ENCODE assay signal across 14 mouse cellular contexts in the genomic region with DNA sequence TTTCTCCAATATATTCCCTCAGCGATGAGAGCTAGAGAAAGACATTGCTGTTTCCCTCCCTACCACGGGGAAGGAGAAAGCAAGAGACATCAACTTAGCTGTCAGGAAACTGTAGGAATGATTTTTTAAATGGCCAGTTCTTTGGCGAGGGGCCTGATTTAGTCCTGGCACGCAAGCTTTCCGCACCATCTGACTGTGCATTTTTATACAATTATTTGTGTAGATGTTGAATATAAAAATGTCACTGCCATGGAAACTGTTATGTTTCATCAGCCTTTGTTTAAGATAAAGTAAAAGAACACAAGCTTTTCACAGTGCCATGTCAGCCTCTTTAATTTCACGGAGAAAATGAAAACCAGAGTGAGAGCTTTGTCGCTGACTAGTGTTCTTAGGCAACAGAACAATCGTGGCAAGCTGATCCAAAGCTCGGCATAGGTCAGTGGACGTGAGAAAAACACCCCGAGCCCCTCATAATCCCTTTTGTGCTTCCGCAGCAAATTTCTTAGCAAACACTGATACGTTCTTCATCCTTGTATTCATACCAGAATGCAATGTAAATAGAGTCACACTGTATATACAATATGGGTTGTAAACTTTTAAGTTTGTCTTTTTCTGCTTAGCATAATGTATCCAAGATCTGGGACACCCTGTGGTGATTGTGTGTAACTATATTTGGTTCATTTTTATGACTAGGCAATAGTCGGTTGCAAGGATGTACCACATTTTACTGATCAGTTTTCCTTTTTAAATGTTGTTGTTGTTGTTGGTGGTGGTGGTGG.
DNase-seq lines count a peak whose midpoint lies in the region; ATAC-seq and TF ChIP-seq lines count a peak whose summit lies in the region.
"Had no signal": no experiment of that assay in that cellular context is flagged by ENCODE, and none has a peak within 500 bp of the region (broad histone marks: within the 10 kb centered on the region; RNA-seq: fewer than 3 reads in every experiment).

No protein-coding gene starts in this region.

- no peaks in the 10 kb centered on the region for H3K36me3 ChIP-seq in liver, embryonic 12.5 days
- H3K36me3 ChIP-seq: embryonic facial prominence, embryonic 12.5 days; neural tube, embryonic 13.5 days had no signal

- no peak overlapping the region for H3K4me2 ChIP-seq in liver, embryonic 12.5 days
- H3K4me2 ChIP-seq: embryonic facial prominence, embryonic 12.5 days; neural tube, embryonic 13.5 days had no signal

- no peak for TF ChIP-seq CTCF in embryonic fibroblast, embryonic 13.5 days (IDR thresholded peaks at IDR 0.05; ENCODE audit: borderline replicate concordance, insufficient read depth, low read length)

- no peaks in the 10 kb centered on the region for H3K9me3 ChIP-seq in liver, embryonic 12.5 days (replicated peaks)
- H3K9me3 ChIP-seq: embryonic facial prominence, embryonic 12.5 days; neural tube, embryonic 13.5 days had no signal

- peak overlapping the region; percentile 53; the same call in 1 of the 2 replicates for H3K27ac ChIP-seq in embryonic fibroblast, embryonic 13.5 days (ENCODE audit: insufficient read depth, low read length)
- H3K27ac ChIP-seq in liver, embryonic 12.5 days: no peak overlapping the region
- H3K27ac ChIP-seq: embryonic facial prominence, embryonic 12.5 days; neural tube, embryonic 13.5 days had no signal

- DNase-seq in cerebellum, postnatal 14 days: peak; percentile 11 to 34
- DNase-seq in cerebellum, adult 8-10 months: no peak
- DNase-seq in layer of hippocampus, adult 18-20 months (ENCODE audit: low spot score in 2 of 2): peak; percentile 28 to 35
- DNase-seq in layer of hippocampus, adult 9-10 months (ENCODE audit: low spot score): no peak
- peak; percentile 17 to 47 for DNase-seq in right cerebral cortex, adult 2 months (ENCODE audit: low spot score in 2 of 2)
- DNase-seq in lung, postnatal 36 days: no peak
- DNase-seq: cerebellum, adult 9-10 months; heart, postnatal 36 days; kidney, adult 9 months had no signal

- ATAC-seq in liver, embryonic 12.5 days: no peak

- 74% methylated on average over 14 of the region's 14 CpGs for WGBS in liver, embryonic 12.5 days (ENCODE audit: insufficient replicate concordance)

- no peaks in the 10 kb centered on the region for H3K4me1 ChIP-seq in embryonic fibroblast, embryonic 13.5 days (ENCODE audit: control insufficient read depth, insufficient read depth, low read length)
- no peaks in the 10 kb centered on the region for H3K4me1 ChIP-seq in liver, embryonic 12.5 days
- H3K4me1 ChIP-seq: embryonic facial prominence, embryonic 12.5 days; megakaryocyte, embryonic 14.5 days; neural tube, embryonic 13.5 days had no signal

- TF ChIP-seq POLR2A in embryonic fibroblast, embryonic 13.5 days (IDR thresholded peaks at IDR 0.05; ENCODE audit: low read depth, low read length): no peak

- no peak overlapping the region for H3K4me3 ChIP-seq in embryonic fibroblast, embryonic 13.5 days (ENCODE audit: insufficient read depth, low read length)
- H3K4me3 ChIP-seq in liver, embryonic 12.5 days: no peak overlapping the region
- H3K4me3 ChIP-seq: embryonic facial prominence, embryonic 12.5 days; megakaryocyte, embryonic 14.5 days; neural tube, embryonic 13.5 days had no signal

- no peaks in the 10 kb centered on the region for H3K27me3 ChIP-seq in liver, embryonic 12.5 days (replicated peaks)
- H3K27me3 ChIP-seq: embryonic facial prominence, embryonic 12.5 days; megakaryocyte, embryonic 14.5 days; neural tube, embryonic 13.5 days had no signal

- H3K9ac ChIP-seq in liver, embryonic 12.5 days: no peak overlapping the region
- H3K9ac ChIP-seq: embryonic facial prominence, embryonic 12.5 days; neural tube, embryonic 13.5 days had no signal

Comparison
In these comparisons a context has a peak if more than half of its experiments do, and no peak if none do; other contexts are left out.
1. DNase-seq: peak in cerebellum, postnatal 14 days (2 of 2), layer of hippocampus, adult 18-20 months (2 of 2) and right cerebral cortex, adult 2 months (2 of 2); none in cerebellum, adult 8-10 months (single experiment), layer of hippocampus, adult 9-10 months (single experiment) and lung, postnatal 36 days (single experiment).